Mouse (Mus musculus): Measurements from ENCODE around the gene Rbfox3. TPM values are rescaled to one million over a fixed set of nuclear protein-coding genes. Genes with fewer than 3 reads are reported as not detected.
A peak's percentile ranks its signal among the peaks of the same experiment; 100 is the strongest.

Rbfox3 gene
- total RNA-seq, 2 experiments from 2014 or later = 0.10 TPM; not detected in 1

- peak in 1 of 2 experiments; percentile 29 for DNase-seq
Measured at GRCm38 (mm10) chr11:118470234-118470966, 441.0 kb downstream of the Rbfox3 start.

- DNase-seq = no peak
Measured at GRCm38 (mm10) chr11:118469509-118470160, 441.8 kb downstream of the Rbfox3 start.

- no peak for DNase-seq
Measured at GRCm38 (mm10) chr11:118467441-118468035, 443.9 kb downstream of the Rbfox3 start.

GRCm38 (mm10) chr11:118460280-118460679, 451.1 kb downstream of the Rbfox3 start:
- DNase-seq = no peak

- peak in 1 of 2 experiments; percentile 55 for DNase-seq
Measured at GRCm38 (mm10) chr11:118459536-118459935, 451.9 kb downstream of the Rbfox3 start.

GRCm38 (mm10) chr11:118459051-118459450, 452.3 kb downstream of the Rbfox3 start:
- peak; percentile 73 to 90 for DNase-seq

GRCm38 (mm10) chr11:118456937-118457336, 454.5 kb downstream of the Rbfox3 start:
- peak; percentile 56 to 86 for DNase-seq

- no peak for DNase-seq
Measured at GRCm38 (mm10) chr11:118455788-118456187, 455.6 kb downstream of the Rbfox3 start.

GRCm38 (mm10) chr11:118453886-118454671, 457.3 kb downstream of the Rbfox3 start:
- peak; percentile 61 to 63 for DNase-seq

GRCm38 (mm10) chr11:118452955-118453354, 458.4 kb downstream of the Rbfox3 start:
- no peak for DNase-seq

GRCm38 (mm10) chr11:118451211-118451610, 460.2 kb downstream of the Rbfox3 start:
- no peak for DNase-seq

GRCm38 (mm10) chr11:118448385-118448784, 463.0 kb downstream of the Rbfox3 start:
- DNase-seq = peak; percentile 79 to 87

GRCm38 (mm10) chr11:118447346-118447745, 464.1 kb downstream of the Rbfox3 start:
- no peak for DNase-seq

- DNase-seq = peak; percentile 68 to 79
Measured at GRCm38 (mm10) chr11:118445843-118446242, 465.6 kb downstream of the Rbfox3 start.

- DNase-seq = peak; percentile 71 to 87
Measured at GRCm38 (mm10) chr11:118443201-118443970, 468.0 kb downstream of the Rbfox3 start.

- no peak for DNase-seq
Measured at GRCm38 (mm10) chr11:118442691-118443090, 468.7 kb downstream of the Rbfox3 start.

Small RNAs within 50 kb of the gene (microRNA-seq; reads per million reads assigned to microRNA genes)
- 0 reads per million in 2 experiments for gene Gm25040

Other genes starting within 250 kb of the Rbfox3 start
- gene Enpp7, start 76.6 kb upstream of the Rbfox3 start, total RNA-seq (2021) = not detected
- gene Cbx2, start 111.4 kb upstream of the Rbfox3 start, total RNA-seq (2021) = 1 to 10 TPM; 1.5 to 2.6 TPM
- 1 to 10 TPM; 3.1 to 4.0 TPM for gene Cbx8, start 129.4 kb upstream of the Rbfox3 start, total RNA-seq (2021)
- gene Cbx4, start 174.6 kb upstream of the Rbfox3 start, total RNA-seq (2021) = 1 to 10 TPM; 6.5 to 7.2 TPM

All from heart, adult 18-20 months (tissue).